In the genomic region with DNA sequence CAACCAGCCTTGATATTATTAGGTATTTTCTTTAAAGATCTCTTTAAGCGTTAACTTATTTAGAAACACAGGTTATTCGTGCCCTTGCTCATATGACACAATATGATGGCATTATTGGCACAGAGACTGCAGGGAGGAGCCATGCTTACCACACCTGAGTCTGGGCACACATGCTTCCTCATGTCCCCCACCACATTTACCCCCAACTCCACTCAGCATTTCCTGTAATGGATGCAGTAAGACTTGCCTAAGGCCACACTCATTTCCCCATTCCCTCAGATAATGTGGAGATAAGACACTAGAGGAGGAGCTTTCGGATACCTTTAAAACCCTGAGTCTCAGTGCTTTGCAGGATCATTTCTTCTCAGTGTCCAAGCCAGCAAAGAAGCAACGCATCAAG, we compare ENCODE assay signal across 13 mouse cellular contexts. TPM values are rescaled to one million over a fixed set of nuclear protein-coding genes. Genes with fewer than 3 reads are reported as not detected.
ATAC-seq and TF ChIP-seq lines count a peak whose summit lies in the region.
"Not testable (repeated sequence)": the region's sequence is repeated elsewhere in the genome, so short reads cannot be mapped to it uniquely, and the experiment has no call there.
"Had no signal": no experiment of that assay in that cellular context is flagged by ENCODE, and none has a peak within 500 bp of the region (broad histone marks: within the 10 kb centered on the region; RNA-seq: fewer than 3 reads in every experiment).

A gene (plus strand): TSS at position 156 of the 400 bp plus-strand sequence.

- not testable (repeated sequence) for TF ChIP-seq CTCF in bone marrow, adult 2 months (IDR thresholded peaks at IDR 0.05; ENCODE audit: control insufficient read depth, insufficient read depth, low read length)

- WGBS in bone marrow, adult 2 months, result 65% methylated on average over 4 of the region's 4 CpGs
- 81% methylated on average over 4 of the region's 4 CpGs for WGBS in kidney, embryonic 15.5 days
- 68% methylated on average over 4 of the region's 4 CpGs for WGBS in liver, embryonic 12.5 days (ENCODE audit: insufficient replicate concordance)
- 56% methylated on average over 4 of the region's 4 CpGs for WGBS in liver, embryonic 16.5 days (ENCODE audit: insufficient replicate concordance)
- WGBS in stomach, embryonic 15.5 days, result 83% methylated on average over 4 of the region's 4 CpGs

- not testable (repeated sequence) for H3K9ac ChIP-seq in kidney, embryonic 15.5 days; liver, embryonic 12.5 days; liver, embryonic 16.5 days (ENCODE audit: low read depth, low read length); stomach, embryonic 15.5 days

- H3K27ac ChIP-seq in bone marrow, adult 2 months (ENCODE audit: control insufficient read depth, insufficient read depth, low read depth, low read length, poor library complexity); kidney, embryonic 15.5 days; liver, embryonic 12.5 days; liver, embryonic 16.5 days (ENCODE audit: low read length); stomach, embryonic 15.5 days: not testable (repeated sequence)

- H3K4me1 ChIP-seq in bone marrow, adult 2 months (ENCODE audit: control insufficient read depth, insufficient read depth, low read length); kidney, embryonic 15.5 days; liver, embryonic 12.5 days; liver, embryonic 16.5 days (ENCODE audit: control insufficient read depth, low read depth, low read length); stomach, embryonic 15.5 days: not testable (repeated sequence)

- not testable (repeated sequence) for H3K36me3 ChIP-seq in kidney, embryonic 15.5 days; liver, embryonic 12.5 days; liver, embryonic 16.5 days (ENCODE audit: control insufficient read depth, insufficient read depth); stomach, embryonic 15.5 days

- not testable (repeated sequence) for H3K4me2 ChIP-seq in kidney, embryonic 15.5 days; liver, embryonic 12.5 days; liver, embryonic 16.5 days (ENCODE audit: low read depth, low read length); stomach, embryonic 15.5 days

- not testable (repeated sequence) for TF ChIP-seq POLR2A in bone marrow, adult 2 months (IDR thresholded peaks at IDR 0.05; ENCODE audit: borderline replicate concordance, control insufficient read depth, low read depth, low read length)

- not testable (repeated sequence) for H3K27me3 ChIP-seq in kidney, embryonic 15.5 days; liver, embryonic 12.5 days (replicated peaks); liver, embryonic 16.5 days (ENCODE audit: control insufficient read depth, insufficient read depth, low read depth, low read length); stomach, embryonic 15.5 days (replicated peaks)

- H3K9me3 ChIP-seq in kidney, embryonic 15.5 days (replicated peaks); liver, embryonic 12.5 days (replicated peaks); liver, embryonic 16.5 days (replicated peaks; ENCODE audit: control insufficient read depth, low read length); stomach, embryonic 15.5 days: not testable (repeated sequence)

- ATAC-seq in kidney, embryonic 15.5 days (replicated peaks; ENCODE audit: low FRiP score); liver, embryonic 12.5 days; liver, embryonic 16.5 days (ENCODE audit: low read depth); stomach, embryonic 15.5 days (ENCODE audit: insufficient read depth, low FRiP score, low read depth): not testable (repeated sequence)
- peak; percentile 34; the same call in 1 of the 2 replicates for ATAC-seq in megakaryocyte progenitor cell, adult 5-6 weeks (replicated peaks; ENCODE audit: poor library complexity)

- H3K4me3 ChIP-seq in bone marrow, adult 2 months (replicated peaks; ENCODE audit: control insufficient read depth, low read depth, low read length); kidney, embryonic 15.5 days (replicated peaks); liver, embryonic 12.5 days; stomach, embryonic 15.5 days (replicated peaks): not testable (repeated sequence)
- 0 out of 2 replicates have a peak within 1 kb of the TSS, but pooled peaks have one; percentile 15 for H3K4me3 ChIP-seq in liver, embryonic 16.5 days (ENCODE audit: low read depth, low read length)

RNA-seq across cellular contexts. Expression of the gene that starts here (rescaled TPM):
- polyA plus RNA-seq in bone marrow, adult 2 months (2011; ENCODE audit: insufficient read depth, insufficient read length, low replicate concordance, missing spikeins), result 5.8 and 10.9 TPM in 2 replicates
- polyA plus RNA-seq in kidney, embryonic 15.5 days (2015; fragmentation: Nextera tagmentation; extraction: Ambion mirVana), result 9.0 and 11.3 TPM in 2 replicates
- polyA plus RNA-seq in liver, embryonic 12.5 days (2016; fragmentation: Nextera tagmentation; extraction: Ambion mirVana), result 80.5 and 92.3 TPM in 2 replicates
- 657 and 688 TPM in 2 replicates for polyA plus RNA-seq in liver, embryonic 16.5 days (2015; fragmentation: Nextera tagmentation; extraction: Ambion mirVana)
- total RNA-seq in megakaryocyte progenitor cell, adult 5-6 weeks (2015), result 1.1 TPM in 1 of 2 replicates, not detected in the other
- 0.84 TPM in 1 of 2 replicates, not detected in the other for total RNA-seq in megakaryocyte progenitor cell, adult 5-6 weeks (2017)
- 65.4 and 81.5 TPM in 2 replicates for polyA plus RNA-seq in stomach, embryonic 15.5 days (2015; fragmentation: Nextera tagmentation; extraction: Ambion mirVana)
- total RNA-seq: adrenal gland, adult 8-10 months; G1E; gastrocnemius, adult 2 months; gastrocnemius, postnatal 25 days; heart, postnatal 36 days had no signal
- polyA plus RNA-seq: CD4-positive, CD25-positive, alpha-beta regulatory T cell, adult 4 months; erythroblast, embryonic 14.5 days; G1E had no signal
